Mouse (Mus musculus) liver, adult 2 months (tissue): Measurements from ENCODE around the gene Mpeg1. TPM values are rescaled to one million over a fixed set of nuclear protein-coding genes. Genes with fewer than 3 reads are reported as not detected.
A peak's percentile ranks its signal among the peaks of the same experiment; 100 is the strongest.

Source experiments
- DNase-seq: peaks from one replicate; pipeline ENCODE4 v3.0.0-alpha.2; 2011; ENCODE audit warnings: low read depth, low spot score; ENCODE audit errors: extremely low read depth
- H3K27ac ChIP-seq: fragments of 200-500 bp; replicated peaks from 2 replicates; pipeline ENCODE4 v1.5.1; 2012; ENCODE audit warnings: low read depth, mild to moderate bottlenecking, control low read depth, inconsistent platforms, low read length; ENCODE audit not compliant: insufficient read depth
- H3K27me3 ChIP-seq: fragments of 200-500 bp; 2 replicates; pipeline ENCODE4 v1.6.1; 2012; ENCODE audit warnings: mild to moderate bottlenecking, moderate library complexity, low read length, inconsistent platforms; ENCODE audit not compliant: control insufficient read depth, insufficient read depth
- H3K36me3 ChIP-seq: fragments of 200-500 bp; 2 replicates; pipeline ENCODE4 v1.6.1; 2012; ENCODE audit warnings: low read length, inconsistent platforms; ENCODE audit not compliant: control insufficient read depth, insufficient read depth
- H3K4me1 ChIP-seq: fragments of 200-500 bp; 2 replicates; pipeline ENCODE4 v1.6.1; 2011; ENCODE audit warnings: low read length; ENCODE audit not compliant: control insufficient read depth, insufficient read depth
- H3K4me3 ChIP-seq: fragments of 200-500 bp; 2 replicates; pipeline ENCODE4 v1.5.1; 2011; ENCODE audit warnings: low read depth, mild to moderate bottlenecking, control low read depth, low read length, moderate library complexity; ENCODE audit not compliant: insufficient read depth
- H3K79me2 ChIP-seq: fragments of 200-500 bp; 2 replicates; pipeline ENCODE4 v1.6.1; 2012; ENCODE audit warnings: inconsistent platforms, mild to moderate bottlenecking, low read length, moderate library complexity; ENCODE audit not compliant: control insufficient read depth, insufficient read depth
- H3K9ac ChIP-seq: fragments of 200-500 bp; 2 replicates; pipeline ENCODE4 v1.6.1; 2012; ENCODE audit warnings: low read depth, mild to moderate bottlenecking, control low read depth, inconsistent platforms, low read length
- CTCF ChIP-seq: fragments of 200-500 bp; IDR thresholded peaks from 2 replicates; pipeline ENCODE4 v1.5.1; 2011; ENCODE audit warnings: low read depth, low read length, control low read depth
- POLR2A ChIP-seq: fragments of 200-500 bp; IDR thresholded peaks from 2 replicates; pipeline ENCODE4 v1.6.1; 2011; ENCODE audit warnings: low read length, control low read depth; ENCODE audit not compliant: insufficient read depth; ENCODE audit errors: extremely low read depth
- WGBS: fragments of 180-500 bp; shearing (Covaris S2); methylation state at CpG from one replicate; pipeline ENCODE4 v1.1.7; 2018; 5-methylcytosine and 5-hydroxymethylcytosine counted together
- polyA plus RNA-seq: library from polyadenylated mRNA; depleted of rRNA; stranded (reverse); fragments of >200 nt; gene quantifications from 2 replicates; pipeline ENCODE4 v1.2.3, GENCODE M21; 2012
- total RNA-seq: library from RNA; depleted of rRNA; stranded (reverse); fragments of >200 nt; gene quantifications from 2 replicates; pipeline ENCODE4 v1.2.3, GENCODE M21; 2014

Gene Mpeg1
- total and polyA plus RNA-seq, 2 experiments, result 7.4 to 27.1 TPM

DNA sequence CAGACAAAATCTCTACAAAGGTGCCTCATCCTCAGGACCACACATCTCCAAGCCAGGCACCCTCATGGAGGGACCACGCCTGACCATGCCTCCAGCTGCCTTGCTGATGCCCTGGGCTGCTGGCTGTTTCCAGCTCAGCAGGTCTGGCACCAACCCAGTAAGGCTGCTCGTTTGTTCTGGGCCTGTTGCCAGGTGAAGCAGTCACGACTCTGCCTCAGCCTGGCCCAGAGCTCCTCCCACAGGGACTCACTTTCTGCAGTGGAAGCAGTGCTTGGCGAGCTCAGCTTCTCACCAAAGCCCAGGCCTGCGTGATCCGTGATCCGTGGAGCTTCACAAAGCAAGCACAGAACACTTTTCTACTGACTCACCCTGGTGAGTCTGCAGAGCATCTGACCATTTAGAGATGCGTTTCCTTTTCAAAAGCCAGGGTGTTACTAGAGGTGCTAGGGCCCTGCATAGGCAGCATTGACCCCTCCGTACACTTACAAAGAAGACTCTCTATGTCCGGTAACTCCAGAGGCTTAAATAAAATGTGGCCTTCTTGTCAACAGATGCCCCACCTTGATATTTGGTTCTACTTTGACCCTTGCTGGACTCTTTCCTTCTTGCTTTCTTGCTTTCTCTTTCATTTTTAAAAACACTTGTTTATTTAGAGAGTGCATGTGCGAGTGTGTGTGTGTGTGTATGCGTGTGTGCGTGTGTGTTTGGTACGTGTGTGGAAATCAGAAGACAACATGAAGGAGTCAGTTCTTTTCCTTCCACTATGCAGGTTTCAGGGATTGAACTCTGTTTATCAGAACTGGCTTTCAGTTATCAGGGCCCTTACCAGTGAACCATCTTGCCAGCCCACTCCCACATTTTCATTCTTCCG is 15.0 kb downstream of the Mpeg1 start:
- peak; percentile 86 for DNase-seq
- Histone ChIP-seq H3K27ac (peak overlapping the region; percentile 70), H3K4me1 (peaks cover 1% of the 10 kb centered on the region; the same call in 1 of the 2 replicates), H3K36me3 (0 out of 2 replicates have a peak, but pooled peaks cover 5% of the 10 kb centered on the region), H3K9ac (peak overlapping the region; percentile 55), H3K4me3 (peak overlapping the region; percentile 12), H3K27me3 (no peaks in the 10 kb centered on the region), H3K79me2 (no peaks in the 10 kb centered on the region)
- WGBS, result 13% methylated on average over 15 of the region's 15 CpGs
- TF ChIP-seq POLR2A (no peak), CTCF (peak; percentile 6; the same call in 1 of the 2 replicates)

DNA sequence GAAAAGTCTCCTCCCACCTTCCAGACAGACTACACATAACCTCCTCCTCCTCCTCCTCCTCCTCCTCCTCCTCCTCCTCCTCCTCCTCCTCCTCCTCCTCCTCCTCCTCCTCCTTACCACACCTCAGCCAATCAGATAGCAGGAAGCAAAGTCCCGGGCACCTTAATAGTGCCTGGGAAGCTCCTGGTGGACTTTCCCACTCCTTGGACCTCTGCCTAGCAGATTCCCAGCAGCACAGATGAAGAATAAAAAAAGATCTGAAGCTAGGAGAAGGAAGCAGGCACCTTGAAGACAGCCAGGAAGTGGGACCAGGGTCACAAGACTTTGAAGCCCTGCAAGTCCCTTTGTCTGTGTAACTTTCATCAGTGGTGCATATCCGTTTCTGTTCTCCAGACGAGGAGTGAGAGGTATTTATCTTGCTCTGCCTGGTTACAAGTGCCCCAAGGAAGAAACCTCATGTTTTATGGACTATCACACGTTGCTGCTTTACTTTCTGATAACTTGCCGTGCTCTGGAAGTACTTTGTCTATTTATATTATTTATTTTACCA is 16.2 kb downstream of the Mpeg1 start:
- H3K27me3 ChIP-seq, result no peaks in the 10 kb centered on the region
- DNase-seq, result no peak
- H3K36me3 ChIP-seq, result 0 out of 2 replicates have a peak, but pooled peaks cover 10% of the 10 kb centered on the region
- H3K4me1 ChIP-seq, result peaks cover 1% of the 10 kb centered on the region; the same call in 1 of the 2 replicates
- TF ChIP-seq POLR2A (no peak), CTCF (no peak)
- H3K27ac ChIP-seq, result no peak overlapping the region
- H3K9ac ChIP-seq, result no peak overlapping the region
- no peaks in the 10 kb centered on the region for H3K79me2 ChIP-seq
- H3K4me3 ChIP-seq, result no peak overlapping the region
- 56% methylated on average over 5 of the region's 5 CpGs for WGBS

DNA sequence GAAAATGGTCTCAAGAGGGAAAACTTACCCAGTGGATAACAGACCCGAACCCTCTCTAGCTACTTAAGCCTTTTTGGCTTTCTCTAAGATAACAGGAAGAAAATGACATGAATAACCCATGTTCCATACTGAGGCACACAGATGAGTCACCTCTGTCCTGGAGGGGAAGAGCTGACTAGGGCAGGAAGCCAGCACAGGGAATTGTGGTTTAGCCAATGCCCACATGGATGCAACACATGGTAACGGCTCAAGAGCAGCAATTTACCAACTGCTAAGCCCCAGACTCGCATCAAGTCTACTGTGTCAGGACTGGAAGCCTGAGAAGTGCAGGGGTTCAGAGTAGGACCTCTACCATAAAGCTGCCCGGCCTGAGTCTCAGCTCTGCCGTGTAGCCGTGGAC is 17.8 kb downstream of the Mpeg1 start:
- TF ChIP-seq CTCF, result no peak
- TF ChIP-seq POLR2A, result no peak
- H3K9ac ChIP-seq, result no peak overlapping the region
- H3K4me3 ChIP-seq, result no peak overlapping the region
- peaks cover 1% of the 10 kb centered on the region; the same call in 1 of the 2 replicates for H3K4me1 ChIP-seq
- 90% methylated on average over 6 of the region's 6 CpGs for WGBS
- no peaks in the 10 kb centered on the region for H3K27me3 ChIP-seq
- H3K79me2 ChIP-seq, result no peaks in the 10 kb centered on the region
- H3K27ac ChIP-seq, result no peak overlapping the region
- no peak for DNase-seq
- H3K36me3 ChIP-seq, result 0 out of 2 replicates have a peak, but pooled peaks cover 10% of the 10 kb centered on the region

DNA sequence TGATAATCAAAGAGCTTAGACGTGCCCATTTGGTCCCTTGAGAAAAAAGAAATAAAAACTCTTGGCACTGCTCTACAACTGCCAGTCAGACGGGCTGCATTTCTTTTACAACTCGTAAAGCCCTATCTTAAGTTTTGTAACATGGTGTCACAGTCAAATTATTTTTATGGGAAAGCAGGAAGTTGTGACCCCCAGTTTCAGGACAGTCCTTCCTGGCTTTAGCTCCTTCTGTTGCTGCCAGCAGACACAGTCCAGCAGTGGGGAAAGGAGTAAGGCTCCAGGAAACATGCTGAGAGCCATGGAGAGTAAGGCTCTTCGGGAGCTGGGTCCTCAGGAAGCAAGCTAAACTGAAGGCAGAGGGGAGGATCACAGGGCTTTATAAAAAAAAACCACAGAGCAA is 23.2 kb downstream of the Mpeg1 start:
- Histone ChIP-seq H3K4me1 (peaks cover 34% of the 10 kb centered on the region), H3K4me3 (no peak overlapping the region), H3K27ac (peak overlapping the region; percentile 61), H3K9ac (no peak overlapping the region), H3K36me3 (0 out of 2 replicates have a peak, but pooled peaks cover 7% of the 10 kb centered on the region), H3K27me3 (no peaks in the 10 kb centered on the region), H3K79me2 (no peaks in the 10 kb centered on the region)
- no peak for DNase-seq
- whole genome bisulfite sequencing, result 54% methylated on average over 4 of the region's 4 CpGs
- TF ChIP-seq POLR2A, result no peak
- no peak for TF ChIP-seq CTCF

DNA sequence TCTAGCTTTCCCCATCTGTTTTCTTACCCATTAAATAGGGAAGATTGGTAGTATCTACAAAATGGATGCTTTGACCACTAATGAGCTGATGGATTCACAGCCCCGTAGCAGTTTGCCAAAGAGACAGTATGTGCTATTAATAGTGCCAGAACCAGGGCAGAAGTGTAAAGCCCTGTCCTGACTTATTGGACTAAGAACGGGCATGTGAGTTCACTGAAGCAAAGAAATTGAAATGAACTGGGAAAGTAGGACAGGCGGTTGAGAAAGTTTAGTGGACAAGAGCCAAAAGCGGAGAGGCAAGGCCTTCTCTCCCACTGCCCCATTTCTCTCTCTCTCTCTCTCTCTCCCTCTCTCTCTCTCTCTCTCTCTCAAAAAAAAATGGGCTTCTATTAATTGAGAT is 23.6 kb downstream of the Mpeg1 start:
- DNase-seq, result peak; percentile 92
- Histone ChIP-seq H3K36me3 (0 out of 2 replicates have a peak, but pooled peaks cover 7% of the 10 kb centered on the region), H3K27me3 (no peaks in the 10 kb centered on the region), H3K9ac (no peak overlapping the region), H3K4me1 (peaks cover 34% of the 10 kb centered on the region), H3K4me3 (no peak overlapping the region), H3K79me2 (no peaks in the 10 kb centered on the region), H3K27ac (peak overlapping the region; percentile 61)
- TF ChIP-seq POLR2A (no peak), CTCF (no peak)
- 8% methylated on average over 4 of the region's 4 CpGs for WGBS

DNA sequence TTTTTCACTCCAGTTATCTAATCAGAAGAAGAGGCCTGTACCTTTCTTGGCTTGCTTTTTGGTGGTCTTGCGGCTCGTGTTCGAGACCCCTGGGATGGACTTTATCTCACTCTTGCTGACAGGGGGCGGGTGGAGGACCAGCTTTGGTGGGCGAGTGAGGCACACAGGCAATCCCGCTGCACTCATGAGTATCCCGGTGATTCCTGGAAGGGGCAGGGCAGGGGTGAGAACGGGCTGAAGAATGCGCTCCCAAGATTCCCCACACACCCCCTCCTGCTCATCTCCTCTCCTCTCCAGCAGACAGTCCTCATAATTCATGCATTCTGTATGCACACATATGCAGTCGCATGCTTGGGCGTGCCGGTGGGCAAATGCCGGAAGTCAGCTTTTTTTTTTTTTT is 24.6 kb downstream of the Mpeg1 start:
- no peak overlapping the region for H3K9ac ChIP-seq
- DNase-seq, result no peak
- H3K27ac ChIP-seq, result peak overlapping the region; percentile 19; the same call in 1 of the 2 replicates
- peaks cover 41% of the 10 kb centered on the region for H3K4me1 ChIP-seq
- H3K36me3 ChIP-seq, result 0 out of 2 replicates have a peak, but pooled peaks cover 4% of the 10 kb centered on the region
- WGBS, result 88% methylated on average over 13 of the region's 13 CpGs
- TF ChIP-seq POLR2A, result no peak
- no peak for TF ChIP-seq CTCF
- no peak overlapping the region for H3K4me3 ChIP-seq
- H3K27me3 ChIP-seq, result no peaks in the 10 kb centered on the region
- no peaks in the 10 kb centered on the region for H3K79me2 ChIP-seq
